Mouse (Mus musculus) hindbrain, embryonic 14.5 days (tissue): ENCODE results near the gene Thap7. TPM values are rescaled to one million over a fixed set of nuclear protein-coding genes. Genes with fewer than 3 reads are reported as not detected.
A peak's percentile ranks its signal among the peaks of the same experiment; 100 is the strongest.

ENCODE experiments used
- ATAC-seq: fragments of 200-750 bp; cut with Nextera tagmentation; 2 replicates; pipeline ENCODE4 v1.8.0; 2017; ENCODE audit warnings: moderate number of reproducible peaks, mild to moderate bottlenecking, moderate TSS enrichment, moderate library complexity; ENCODE audit not compliant: low FRiP score
- DNase-seq: peaks from one replicate; pipeline ENCODE4 v3.0.0-alpha.2; 2015; ENCODE audit warnings: low spot score
- H3K27ac ChIP-seq: fragments of 300-500 bp; sonication (generic); 2 replicates; pipeline ENCODE4 v1.5.1; 2014; ENCODE audit warnings: mild to moderate bottlenecking, moderate library complexity
- H3K27me3 ChIP-seq: fragments of 300-500 bp; sonication (generic); 2 replicates; pipeline ENCODE4 v1.6.1; 2014; ENCODE audit warnings: mild to moderate bottlenecking, low read length, mixed read lengths; ENCODE audit not compliant: control insufficient read depth, insufficient read depth
- H3K36me3 ChIP-seq: fragments of 300-500 bp; sonication (generic); replicated peaks from 2 replicates; pipeline ENCODE4 v1.6.1; 2014; ENCODE audit not compliant: control insufficient read depth, insufficient read depth
- H3K4me1 ChIP-seq: fragments of 300-500 bp; sonication (generic); replicated peaks from 2 replicates; pipeline ENCODE4 v1.6.1; 2014; ENCODE audit warnings: antibody characterized with exemption, low read length, mixed read lengths; ENCODE audit not compliant: control insufficient read depth, insufficient read depth
- H3K4me2 ChIP-seq: fragments of 300-500 bp; sonication (generic); replicated peaks from 2 replicates; pipeline ENCODE4 v1.6.1; 2014; ENCODE audit warnings: mild to moderate bottlenecking, moderate library complexity
- H3K4me3 ChIP-seq: fragments of 300-500 bp; sonication (generic); replicated peaks from 2 replicates; pipeline ENCODE4 v1.5.1; 2014; ENCODE audit warnings: mild to moderate bottlenecking, low read length
- H3K9ac ChIP-seq: fragments of 300-500 bp; sonication (generic); 2 replicates; pipeline ENCODE4 v1.6.1; 2014
- H3K9me3 ChIP-seq: fragments of 300-500 bp; sonication (generic); 2 replicates; pipeline ENCODE4 v1.6.1; 2016; ENCODE audit warnings: low read length; ENCODE audit not compliant: control insufficient read depth
- WGBS: fragments of 180-500 bp; shearing (Covaris S2); extraction: QIAGEN DNeasy Blood & Tissue Kit; methylation state at CpG from one replicate; pipeline ENCODE4 v1.1.7; 2014; 5-methylcytosine and 5-hydroxymethylcytosine counted together
- polyA plus RNA-seq: library from polyadenylated mRNA; unstranded; fragments of >200 nt; fragmentation: Nextera tagmentation; extraction: Ambion mirVana; gene quantifications from 2 replicates; pipeline ENCODE4 v1.2.1, GENCODE M21; 2014

Thap7 gene
- polyA plus RNA-seq, 1 experiment from 2014 or later, result 58.9 TPM

DNA sequence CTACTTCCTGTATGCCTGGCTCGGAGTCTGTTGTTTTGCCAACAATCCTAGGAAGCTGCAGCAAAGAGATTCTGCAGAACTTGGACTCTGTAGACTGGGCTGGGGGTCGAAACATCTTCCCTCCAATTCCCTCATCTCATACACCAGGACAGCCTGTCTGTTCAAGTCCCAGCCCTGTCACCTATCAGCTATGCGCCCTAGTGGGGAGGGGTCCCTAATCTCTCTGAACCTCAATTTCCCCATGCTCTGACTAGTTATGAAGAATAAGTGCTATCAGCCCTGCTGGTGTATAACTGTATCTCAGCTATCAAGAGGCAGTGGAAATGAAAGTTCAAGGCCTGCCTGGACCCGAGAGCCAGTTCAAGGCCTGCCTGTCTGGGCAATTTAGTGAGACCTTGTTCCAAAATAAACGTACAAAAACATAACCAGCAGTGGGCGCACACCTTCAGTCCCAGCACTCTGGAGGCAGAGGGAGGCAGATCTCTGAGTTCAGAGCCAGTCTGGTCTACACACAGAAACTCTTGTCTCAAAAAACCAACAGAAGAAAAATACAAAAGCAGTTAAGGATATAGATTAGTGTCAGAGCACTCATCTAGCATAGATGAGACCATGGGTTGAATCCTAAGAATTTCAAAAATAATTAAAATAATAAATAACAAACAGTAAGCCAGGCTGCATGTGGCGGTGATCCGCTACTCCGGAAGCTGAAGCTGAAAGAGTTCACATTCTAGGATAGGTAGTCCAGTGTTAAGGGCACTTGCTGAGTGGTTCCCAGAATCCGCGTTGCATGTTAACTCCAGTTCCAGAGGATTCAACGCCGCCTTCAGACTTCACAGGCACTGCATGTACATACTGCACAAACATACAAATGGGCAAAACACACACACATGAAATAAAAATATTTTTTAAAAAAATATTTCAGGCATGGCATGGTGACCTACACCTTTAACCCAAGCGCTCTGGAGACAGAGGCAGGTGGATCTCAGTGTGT is 42.2 kb downstream of the Thap7 start:
- no peak for DNase-seq
- no peak for ATAC-seq
- Histone ChIP-seq H3K4me2 (peak overlapping the region; percentile 90), H3K4me1 (0 out of 2 replicates have a peak, but pooled peaks cover 6% of the 10 kb centered on the region), H3K27me3 (peaks cover 5% of the 10 kb centered on the region; the same call in 1 of the 2 replicates), H3K4me3 (peak overlapping the region; percentile 40), H3K36me3 (peaks cover 42% of the 10 kb centered on the region), H3K9me3 (no peaks in the 10 kb centered on the region), H3K9ac (peak overlapping the region; percentile 66; the same call in 1 of the 2 replicates), H3K27ac (no peak overlapping the region)
- WGBS, result 45% methylated on average over 14 of the region's 14 CpGs

DNA sequence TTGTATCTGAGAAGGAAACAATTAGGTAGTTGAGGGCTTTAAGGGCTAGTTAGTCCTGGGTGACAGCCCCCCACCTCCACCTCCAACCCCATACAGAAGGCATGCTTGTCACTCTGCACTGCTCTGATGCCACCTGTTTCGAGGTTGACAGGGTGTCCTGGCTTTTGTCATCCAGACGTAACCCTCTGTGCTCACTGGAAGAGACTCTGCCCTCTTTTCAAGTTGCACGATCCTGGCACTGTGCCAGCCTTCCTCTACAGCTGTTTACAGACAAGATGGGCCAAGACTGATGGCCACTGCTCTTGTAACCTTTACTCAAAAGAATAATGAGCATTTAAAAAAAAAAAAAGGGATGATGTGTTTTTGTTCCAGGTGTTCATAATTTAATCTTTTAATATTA is 44.4 kb downstream of the Thap7 start:
- H3K4me1 ChIP-seq, result 0 out of 2 replicates have a peak, but pooled peaks cover 6% of the 10 kb centered on the region
- no peak overlapping the region for H3K4me2 ChIP-seq
- peaks cover 50% of the 10 kb centered on the region for H3K36me3 ChIP-seq
- 45% methylated on average over 3 of the region's 3 CpGs for WGBS
- no peak overlapping the region for H3K27ac ChIP-seq
- peak; percentile 52 for DNase-seq
- H3K4me3 ChIP-seq, result no peak overlapping the region
- H3K9me3 ChIP-seq, result no peaks in the 10 kb centered on the region
- H3K9ac ChIP-seq, result no peak overlapping the region
- no peak for ATAC-seq
- peaks cover 5% of the 10 kb centered on the region; the same call in 1 of the 2 replicates for H3K27me3 ChIP-seq

- 97% methylated on average over 2 of the region's 2 CpGs for WGBS
- Histone ChIP-seq H3K4me3 (no peak overlapping the region), H3K9ac (no peak overlapping the region), H3K27me3 (no peaks in the 10 kb centered on the region), H3K9me3 (no peaks in the 10 kb centered on the region), H3K36me3 (peaks cover 44% of the 10 kb centered on the region), H3K4me2 (no peak overlapping the region), H3K4me1 (no peaks in the 10 kb centered on the region), H3K27ac (no peak overlapping the region)
- DNase-seq, result no peak
- ATAC-seq, result no peak
These were observed 49.5 kb downstream of the Thap7 start for GRCm38 (mm10) chr16:17481465-17481864.

DNA sequence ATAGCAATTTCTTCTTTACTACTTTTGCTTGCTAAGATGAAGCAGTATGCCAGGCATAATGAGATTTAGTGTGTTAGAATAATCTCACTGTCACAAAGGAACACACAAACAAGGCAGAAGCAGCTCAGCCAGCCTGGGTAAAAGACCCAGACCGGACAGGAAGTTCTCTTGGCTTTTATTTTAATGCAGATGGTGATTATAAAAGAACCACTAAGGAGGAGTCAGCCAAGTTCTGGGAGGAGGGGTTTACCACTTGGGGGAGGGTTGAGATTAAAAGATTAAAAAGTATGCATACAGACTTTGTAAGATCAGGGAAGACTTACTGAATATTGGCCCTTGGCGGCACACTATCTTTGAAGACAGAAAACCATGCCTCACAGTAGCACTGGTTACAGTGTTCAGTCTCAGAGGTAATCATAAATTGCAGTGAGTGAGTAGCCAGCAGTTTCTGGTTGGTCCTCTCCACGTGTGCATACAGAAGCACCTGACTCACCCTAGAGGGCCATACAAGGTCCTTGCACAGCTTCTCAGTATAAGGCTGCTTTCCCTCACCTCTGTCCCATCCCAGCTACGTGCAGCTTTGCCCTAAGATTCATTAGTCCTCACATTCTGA is 52.5 kb downstream of the Thap7 start:
- Histone ChIP-seq H3K27me3 (no peaks in the 10 kb centered on the region), H3K27ac (no peak overlapping the region), H3K9ac (no peak overlapping the region), H3K36me3 (peaks cover 14% of the 10 kb centered on the region), H3K4me3 (no peak overlapping the region), H3K4me1 (no peaks in the 10 kb centered on the region), H3K9me3 (no peaks in the 10 kb centered on the region), H3K4me2 (no peak overlapping the region)
- ATAC-seq, result no peak
- DNase-seq, result no peak
- 81% methylated on average over 4 of the region's 4 CpGs for WGBS

Other genes with a start within 250 kb of the Thap7 start
- gene Serpind1, start 199.8 kb downstream of the Thap7 start, polyA plus RNA-seq, result 1.7 and 2.4 TPM in 2 replicates
- gene Snap29, start 125.2 kb downstream of the Thap7 start, polyA plus RNA-seq, result 10.3 and 10.8 TPM in 2 replicates
- 70.9 and 74.0 TPM in 2 replicates for gene Pi4ka, start 124.8 kb downstream of the Thap7 start, polyA plus RNA-seq
- gene Crkl, start 79.1 kb downstream of the Thap7 start, polyA plus RNA-seq, result 65.0 and 78.5 TPM in 2 replicates
- gene Aifm3, start 41.5 kb downstream of the Thap7 start, polyA plus RNA-seq, result 5.9 and 6.4 TPM in 2 replicates
- 112 and 117 TPM in 2 replicates for gene Lztr1, start 22.4 kb downstream of the Thap7 start, polyA plus RNA-seq
- 0.74 and 0.92 TPM in 2 replicates for gene Lrrc74b, start 30.1 kb upstream of the Thap7 start, polyA plus RNA-seq
- 2.5 and 2.8 TPM in 2 replicates for gene P2rx6, start 30.7 kb upstream of the Thap7 start, polyA plus RNA-seq
- 41.2 and 42.0 TPM in 2 replicates for gene Slc7a4, start 52.1 kb upstream of the Thap7 start, polyA plus RNA-seq
- gene Smpd4, start 88.2 kb upstream of the Thap7 start, polyA plus RNA-seq, result 22.3 and 24.5 TPM in 2 replicates
- gene Ccdc74a, start 115.3 kb upstream of the Thap7 start, polyA plus RNA-seq, result 7.8 and 11.7 TPM in 2 replicates
- gene Med15, start 201.8 kb upstream of the Thap7 start, polyA plus RNA-seq, result 38.2 and 42.0 TPM in 2 replicates
- gene Klhl22, start 228.5 kb upstream of the Thap7 start, polyA plus RNA-seq, result 82.1 and 96.0 TPM in 2 replicates